Mouse (Mus musculus): ENCODE measurements around the gene Gm340.

- no peak for TF ChIP-seq POLR2A (IDR thresholded peaks at IDR 0.05; ENCODE audit: low read depth, low read length)
- no peak for TF ChIP-seq CTCF (conservative IDR thresholded peaks at IDR 0.05; ENCODE audit: insufficient read depth, insufficient read length, low read depth, low read length)
Observed at GRCm38 (mm10) chr19:41568791-41569190, 13.4 kb upstream of the Gm340 start.

All from kidney, adult 2 months (tissue).